Mouse (Mus musculus): ENCODE results near the gene Chsy1.

Chsy1 gene

GRCm38 (mm10) chr7:66199391-66199831 is 90.1 kb downstream of the Chsy1 start:
- no peak for ATAC-seq (ENCODE audit: insufficient number of reproducible peaks, low FRiP score, low TSS enrichment)

GRCm38 (mm10) chr7:66200383-66200782 is 91.1 kb downstream of the Chsy1 start:
- ATAC-seq (ENCODE audit: insufficient number of reproducible peaks, low FRiP score, low TSS enrichment): no peak

- ATAC-seq (ENCODE audit: insufficient number of reproducible peaks, low FRiP score, low TSS enrichment): no peak
Observed at GRCm38 (mm10) chr7:66200791-66201450, 91.6 kb downstream of the Chsy1 start.

- no peak for ATAC-seq (ENCODE audit: insufficient number of reproducible peaks, low FRiP score, low TSS enrichment)
Observed at GRCm38 (mm10) chr7:66201657-66202056, 92.3 kb downstream of the Chsy1 start.

GRCm38 (mm10) chr7:66209920-66210319 is 100.6 kb downstream of the Chsy1 start:
- ATAC-seq (ENCODE audit: insufficient number of reproducible peaks, low FRiP score, low TSS enrichment): no peak

GRCm38 (mm10) chr7:66212887-66213286 is 103.6 kb downstream of the Chsy1 start:
- no peak for ATAC-seq (ENCODE audit: insufficient number of reproducible peaks, low FRiP score, low TSS enrichment)

GRCm38 (mm10) chr7:66214477-66214876 is 105.2 kb downstream of the Chsy1 start:
- ATAC-seq (ENCODE audit: insufficient number of reproducible peaks, low FRiP score, low TSS enrichment): no peak; the same call in 1 of the 2 replicates

GRCm38 (mm10) chr7:66215911-66216310 is 106.6 kb downstream of the Chsy1 start:
- ATAC-seq (ENCODE audit: insufficient number of reproducible peaks, low FRiP score, low TSS enrichment): no peak

- ATAC-seq (ENCODE audit: insufficient number of reproducible peaks, low FRiP score, low TSS enrichment): no peak
Observed at GRCm38 (mm10) chr7:66217011-66217410, 107.7 kb downstream of the Chsy1 start.

- ATAC-seq (ENCODE audit: insufficient number of reproducible peaks, low FRiP score, low TSS enrichment): no peak
Observed at GRCm38 (mm10) chr7:66217531-66218094, 108.3 kb downstream of the Chsy1 start.

- ATAC-seq (ENCODE audit: insufficient number of reproducible peaks, low FRiP score, low TSS enrichment): no peak
Observed at GRCm38 (mm10) chr7:66218193-66219014, 109.1 kb downstream of the Chsy1 start.

GRCm38 (mm10) chr7:66219028-66219793 is 109.9 kb downstream of the Chsy1 start:
- ATAC-seq (ENCODE audit: insufficient number of reproducible peaks, low FRiP score, low TSS enrichment): no peak

GRCm38 (mm10) chr7:66219794-66220227 is 110.5 kb downstream of the Chsy1 start:
- no peak for ATAC-seq (ENCODE audit: insufficient number of reproducible peaks, low FRiP score, low TSS enrichment)

- no peak for ATAC-seq (ENCODE audit: insufficient number of reproducible peaks, low FRiP score, low TSS enrichment)
Observed at GRCm38 (mm10) chr7:66222621-66223091, 113.3 kb downstream of the Chsy1 start.

All from cerebellum, adult (tissue).